Mouse (Mus musculus): Measurements from ENCODE around the gene Lman2.

Gene Lman2

DNA sequence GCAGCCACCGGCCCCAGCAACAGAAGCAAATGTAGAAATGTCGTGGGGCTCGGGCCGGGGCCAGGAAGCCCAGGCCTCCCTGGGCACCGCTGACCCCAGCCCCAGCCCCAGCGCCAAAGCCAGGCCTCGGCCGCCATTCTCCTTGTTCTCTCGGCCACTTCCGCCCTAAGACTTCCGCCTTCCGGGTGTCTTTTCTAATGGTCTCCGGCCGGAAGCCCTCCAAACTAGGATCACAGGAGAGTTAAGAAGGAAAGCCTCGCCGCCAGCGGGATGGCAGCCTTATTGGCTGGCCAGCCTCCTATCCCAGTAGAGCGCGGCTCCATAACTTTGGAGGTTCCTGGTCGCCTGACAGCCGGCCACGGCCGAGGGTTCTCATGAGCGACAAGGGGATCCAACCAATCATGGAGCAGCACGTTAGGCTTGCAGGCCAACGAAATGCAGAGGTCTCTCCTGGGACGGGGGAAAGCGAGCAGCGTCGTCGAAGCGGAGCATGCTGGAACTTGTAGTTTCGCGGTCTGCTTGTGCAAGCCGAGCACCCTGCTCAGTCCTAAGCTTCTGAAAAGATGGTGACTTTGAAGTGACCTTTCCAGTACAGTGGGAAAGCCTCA, at the start of gene Lman2:
Lman2 (minus strand) TSS at position 331 of the 608 bp plus-strand sequence.
- DNase-seq, result peak; percentile 95 to 97

DNA sequence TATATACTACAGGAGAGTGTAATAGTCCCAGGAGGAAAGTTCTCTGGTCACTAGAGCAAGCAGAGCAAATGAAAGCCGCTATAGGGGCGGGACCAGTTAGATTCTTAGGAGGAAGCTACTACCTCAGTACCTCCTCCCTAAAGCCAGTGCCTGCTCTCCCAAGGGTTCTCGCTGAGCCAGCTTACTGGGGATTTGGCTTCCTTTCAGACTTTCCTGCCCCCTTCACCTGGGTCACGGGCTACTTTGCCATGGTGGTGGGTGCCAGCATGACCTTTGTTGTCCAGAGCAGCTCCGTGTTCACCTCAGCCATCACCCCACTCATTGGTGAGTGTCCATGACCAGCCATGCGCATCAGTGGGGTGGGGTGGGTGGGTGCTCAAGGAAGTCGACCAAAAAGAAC, 49.2 kb upstream of the Lman2 start:
- no peak for DNase-seq

- DNase-seq, result no peak
Measured at GRCm38 (mm10) chr13:55408546-55409120, 46.0 kb upstream of the Lman2 start.

- DNase-seq, result no peak
Measured at GRCm38 (mm10) chr13:55407341-55407740, 44.8 kb upstream of the Lman2 start.

- no peak for DNase-seq
Measured at GRCm38 (mm10) chr13:55405783-55406390, 43.3 kb upstream of the Lman2 start.

GRCm38 (mm10) chr13:55404853-55405782, 42.5 kb upstream of the Lman2 start:
- peak; percentile 89 for DNase-seq

- DNase-seq, result no peak
Measured at GRCm38 (mm10) chr13:55403935-55404852, 41.6 kb upstream of the Lman2 start.

DNA sequence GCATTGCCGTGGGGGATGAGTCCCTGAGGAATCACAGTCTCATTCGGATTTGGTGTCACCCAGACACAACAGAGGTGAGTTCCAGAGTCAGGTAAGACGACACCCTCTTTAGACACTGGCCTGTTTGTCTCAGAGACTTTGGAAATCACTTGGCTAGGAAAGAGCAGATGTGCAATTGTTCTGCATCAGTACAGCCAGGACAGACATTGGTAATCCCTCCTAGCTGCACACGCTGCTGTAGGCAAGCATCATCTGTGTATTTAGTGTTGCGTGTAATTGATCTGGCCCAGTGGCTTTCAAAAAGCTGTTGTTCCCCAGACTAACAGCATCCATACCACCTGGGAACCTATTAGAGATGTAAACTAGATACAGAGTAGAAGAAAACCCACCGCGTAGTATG, 40.7 kb upstream of the Lman2 start:
- no peak for DNase-seq

DNA sequence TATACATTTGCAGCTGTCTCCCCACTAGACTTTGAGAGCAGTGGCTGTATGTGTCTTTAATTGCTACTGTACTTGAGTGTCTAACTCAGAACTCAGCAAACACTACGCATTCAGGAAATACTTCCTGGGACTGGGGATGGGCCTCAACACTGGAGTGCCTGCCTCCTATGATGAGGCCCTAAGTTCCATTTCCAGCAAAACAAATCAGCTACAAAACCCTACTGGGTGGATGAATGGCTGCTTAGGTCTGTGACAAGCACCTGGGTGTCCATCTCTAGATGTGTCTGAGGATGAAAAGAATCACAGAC, 37.4 kb upstream of the Lman2 start:
- no peak for DNase-seq

GRCm38 (mm10) chr13:55399300-55400038, 36.9 kb upstream of the Lman2 start:
- DNase-seq, result no peak

DNA sequence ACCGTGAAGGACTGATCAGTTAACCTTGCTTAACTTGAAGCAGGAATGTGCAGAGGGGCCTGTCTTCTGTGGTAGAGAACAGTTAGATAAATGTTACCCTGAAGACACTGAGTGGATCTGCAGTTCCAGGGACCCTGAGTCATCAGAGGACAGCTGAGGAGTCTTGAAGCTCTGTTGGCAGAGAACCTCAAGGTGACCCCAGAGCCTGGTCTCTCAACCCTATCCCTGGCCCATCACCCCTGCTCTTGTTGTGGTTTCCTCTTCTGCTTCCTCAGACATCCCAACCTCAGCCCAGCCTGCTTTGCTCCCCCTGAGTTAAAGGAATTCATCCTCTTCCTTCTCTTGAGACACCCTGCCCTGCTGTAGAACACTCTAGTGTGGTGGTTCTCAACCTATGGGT, 35.5 kb upstream of the Lman2 start, which contains the start of gene Slc34a1:
Slc34a1 (plus strand) TSS at position 100 of the 400 bp plus-strand sequence.
- no peak for DNase-seq

DNA sequence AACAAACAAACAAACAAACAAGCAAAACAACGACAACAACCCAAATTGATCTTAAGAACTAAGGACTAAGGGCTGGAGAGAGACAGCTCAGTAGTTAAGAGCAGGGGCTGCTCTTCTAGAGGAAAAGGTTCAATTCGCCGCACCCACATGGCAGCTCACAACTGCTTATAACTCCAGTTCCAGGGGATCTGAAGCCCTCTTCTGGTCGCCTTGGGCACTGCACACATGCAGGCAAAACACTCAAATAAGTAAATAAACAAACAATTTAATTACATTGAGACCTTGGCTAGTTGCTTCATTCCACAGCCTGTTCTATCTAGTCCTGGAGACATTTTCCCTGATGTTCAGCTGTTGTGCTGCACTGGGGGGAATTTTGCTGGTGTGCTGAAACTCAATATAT, 30.4 kb upstream of the Lman2 start:
- no peak for DNase-seq

GRCm38 (mm10) chr13:55391626-55392029, 29.0 kb upstream of the Lman2 start:
- no peak for DNase-seq

- DNase-seq, result no peak
Measured at GRCm38 (mm10) chr13:55390644-55391043, 28.1 kb upstream of the Lman2 start.

- DNase-seq, result no peak
Measured at GRCm38 (mm10) chr13:55381790-55382189, 19.2 kb upstream of the Lman2 start.

GRCm38 (mm10) chr13:55378907-55379580, 16.5 kb upstream of the Lman2 start:
- DNase-seq, result no peak

DNA sequence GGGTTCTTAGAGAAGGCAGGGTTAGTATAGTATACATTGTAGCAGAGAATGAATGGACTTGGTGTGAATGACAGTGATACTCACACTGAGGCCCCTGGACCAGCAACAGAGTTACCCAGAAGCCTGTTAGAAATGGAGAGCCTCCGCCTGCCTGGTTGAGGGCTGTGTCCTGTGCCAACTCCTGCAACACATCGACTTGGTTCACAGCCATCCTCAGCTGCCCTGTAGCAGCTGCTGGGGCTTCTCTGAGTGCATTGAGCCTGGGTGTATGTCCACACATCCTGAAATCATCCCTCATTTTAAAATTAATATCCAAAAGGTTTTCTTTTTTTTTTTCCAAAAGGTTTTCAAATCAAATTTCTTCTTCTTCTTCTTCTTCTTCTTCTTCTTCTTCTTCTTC, 13.3 kb upstream of the Lman2 start:
- DNase-seq, result peak in 1 of 2 experiments; percentile 30

GRCm38 (mm10) chr13:55374206-55374924, 11.8 kb upstream of the Lman2 start:
- DNase-seq, result no peak

DNA sequence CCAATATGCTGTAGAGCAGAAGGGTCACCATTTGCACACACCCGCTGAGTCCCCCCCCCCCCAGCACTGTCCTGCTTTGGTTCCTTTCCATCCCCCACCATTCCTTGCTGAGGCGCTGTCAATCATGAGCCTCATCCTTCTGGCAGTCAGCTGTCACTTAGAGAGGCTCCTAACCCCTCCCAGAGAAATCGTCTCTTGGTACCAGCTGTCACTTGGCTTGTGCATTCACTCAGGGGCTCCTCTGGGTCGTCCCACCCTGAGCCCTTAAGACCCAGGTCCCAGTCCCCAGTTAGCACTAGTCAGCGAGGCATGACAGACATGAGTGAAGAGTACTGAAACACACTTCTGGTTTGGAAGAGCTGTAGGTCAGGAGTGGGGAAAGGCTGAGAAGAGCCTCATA, 9.2 kb upstream of the Lman2 start:
- DNase-seq, result no peak

DNA sequence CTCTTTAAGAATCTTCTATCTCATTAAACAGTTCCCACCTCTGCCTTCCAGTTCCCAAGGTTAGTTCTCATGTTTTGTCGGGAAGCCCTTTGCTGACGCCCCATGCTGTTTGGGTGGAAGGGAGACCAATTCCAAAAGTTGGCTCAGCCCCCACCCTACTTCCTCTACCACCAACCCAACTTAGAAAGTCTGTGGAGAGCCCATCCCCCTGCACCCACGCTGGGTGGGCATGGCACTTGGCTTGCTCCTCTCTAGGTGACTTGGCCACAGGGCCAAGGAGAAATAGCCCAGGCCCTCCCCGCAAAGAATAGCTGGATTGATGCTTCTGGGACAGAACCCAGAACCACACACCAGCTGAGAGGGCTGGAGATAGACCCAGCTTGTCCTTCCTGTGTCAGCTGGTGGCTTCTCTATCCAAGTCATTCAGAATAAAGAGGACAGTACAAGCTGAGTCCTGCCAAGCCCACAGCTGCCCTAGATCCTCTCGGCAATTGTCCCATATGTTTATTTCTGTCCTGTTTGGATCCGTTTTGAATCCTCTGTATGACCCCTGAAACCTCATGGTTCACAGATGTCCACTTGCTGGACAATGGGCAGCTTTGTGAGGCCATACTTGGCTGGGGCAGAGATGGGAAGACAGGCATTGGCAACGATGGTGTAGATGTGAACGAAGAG, 8.6 kb upstream of the Lman2 start:
- DNase-seq, result peak; percentile 31 to 34
